Mouse (Mus musculus) forebrain, embryonic 10.5 days (tissue): ENCODE data around the gene Arhgap10. TPM values are rescaled to one million over a fixed set of nuclear protein-coding genes. Genes with fewer than 3 reads are reported as not detected.

Experiments used
- DNase-seq: peaks from one replicate; pipeline ENCODE4 v3.0.0-alpha.2; 2017; ENCODE audit warnings: low spot score; ENCODE audit errors: extremely low spot score
- H3K27ac ChIP-seq: fragments of 300-500 bp; sonication (generic); 2 replicates; pipeline ENCODE4 v1.5.1; 2016; ENCODE audit warnings: mild to moderate bottlenecking
- H3K27me3 ChIP-seq: fragments of 300-500 bp; sonication (generic); 2 replicates; pipeline ENCODE4 v1.6.1; 2016; ENCODE audit warnings: mild to moderate bottlenecking; ENCODE audit not compliant: poor library complexity, severe bottlenecking
- H3K36me3 ChIP-seq: fragments of 300-500 bp; sonication (generic); replicated peaks from 2 replicates; pipeline ENCODE4 v1.6.1; 2016; ENCODE audit warnings: mild to moderate bottlenecking, moderate library complexity
- H3K4me1 ChIP-seq: fragments of 300-500 bp; sonication (generic); 2 replicates; pipeline ENCODE4 v1.6.1; 2016
- H3K4me3 ChIP-seq: fragments of 300-500 bp; sonication (generic); 2 replicates; pipeline ENCODE4 v1.5.1; 2016; ENCODE audit warnings: mild to moderate bottlenecking, moderate library complexity
- H3K9me3 ChIP-seq: fragments of 300-500 bp; sonication (generic); 2 replicates; pipeline ENCODE4 v1.6.1; 2016; ENCODE audit warnings: mild to moderate bottlenecking, moderate library complexity
- WGBS: fragments of 180-500 bp; shearing (Covaris S2); methylation state at CpG from one replicate; pipeline ENCODE4 v1.1.7; 2016; 5-methylcytosine and 5-hydroxymethylcytosine counted together
- polyA plus RNA-seq: library from polyadenylated mRNA; unstranded; fragments of >200 nt; fragmentation: Nextera tagmentation; extraction: Ambion mirVana; gene quantifications from 2 replicates; pipeline ENCODE4 v1.2.1, GENCODE M21; 2016

Arhgap10 gene
- polyA plus RNA-seq, 1 experiment from 2014 or later, result 21.0 TPM

- Histone ChIP-seq H3K9me3 (no peaks in the 10 kb centered on the region), H3K27ac (no peak overlapping the region)
- 80% methylated on average over 7 of the region's 7 CpGs for WGBS
These were observed 289.1 kb downstream of the Arhgap10 start for GRCm38 (mm10) chr8:77228688-77229087.

GRCm38 (mm10) chr8:77227742-77228141, 290.0 kb downstream of the Arhgap10 start:
- peaks cover 8% of the 10 kb centered on the region for H3K4me1 ChIP-seq
- no peak overlapping the region for H3K27ac ChIP-seq
- H3K36me3 ChIP-seq, result no peaks in the 10 kb centered on the region
- H3K27me3 ChIP-seq, result no peaks in the 10 kb centered on the region
- H3K9me3 ChIP-seq, result no peaks in the 10 kb centered on the region
- 88% methylated on average over 5 of the region's 5 CpGs for WGBS
- no peak overlapping the region for H3K4me3 ChIP-seq
- DNase-seq, result no peak

More at GRCm38 (mm10) chr8:77228688-77229087, 289.1 kb downstream of the Arhgap10 start:
- Histone ChIP-seq H3K4me3 (no peak overlapping the region), H3K36me3 (no peaks in the 10 kb centered on the region), H3K4me1 (peaks cover 8% of the 10 kb centered on the region), H3K27me3 (no peaks in the 10 kb centered on the region)
- DNase-seq, result no peak

GRCm38 (mm10) chr8:77223123-77223522, 294.6 kb downstream of the Arhgap10 start:
- 78% methylated on average over 4 of the region's 4 CpGs for WGBS
- H3K4me1 ChIP-seq, result 0 out of 2 replicates have a peak, but pooled peaks cover 2% of the 10 kb centered on the region
- no peak for DNase-seq
- no peaks in the 10 kb centered on the region for H3K27me3 ChIP-seq
- H3K9me3 ChIP-seq, result no peaks in the 10 kb centered on the region
- H3K36me3 ChIP-seq, result no peaks in the 10 kb centered on the region
- H3K27ac ChIP-seq, result no peak overlapping the region
- H3K4me3 ChIP-seq, result no peak overlapping the region

GRCm38 (mm10) chr8:77215191-77215590, 302.6 kb downstream of the Arhgap10 start:
- H3K36me3 ChIP-seq, result no peaks in the 10 kb centered on the region
- no peaks in the 10 kb centered on the region for H3K27me3 ChIP-seq
- no peaks in the 10 kb centered on the region for H3K9me3 ChIP-seq
- DNase-seq, result no peak
- H3K4me3 ChIP-seq, result no peak overlapping the region
- H3K27ac ChIP-seq, result no peak overlapping the region
- WGBS, result 95% methylated on average over 6 of the region's 6 CpGs
- 0 out of 2 replicates have a peak, but pooled peaks cover 4% of the 10 kb centered on the region for H3K4me1 ChIP-seq

GRCm38 (mm10) chr8:77214665-77215064, 303.1 kb downstream of the Arhgap10 start:
- H3K27ac ChIP-seq, result no peak overlapping the region
- no peaks in the 10 kb centered on the region for H3K27me3 ChIP-seq
- no peaks in the 10 kb centered on the region for H3K9me3 ChIP-seq
- DNase-seq, result no peak
- 93% methylated on average over 8 of the region's 8 CpGs for WGBS
- no peaks in the 10 kb centered on the region for H3K36me3 ChIP-seq
- H3K4me3 ChIP-seq, result no peak overlapping the region
- 0 out of 2 replicates have a peak, but pooled peaks cover 4% of the 10 kb centered on the region for H3K4me1 ChIP-seq

GRCm38 (mm10) chr8:77213893-77214464, 303.8 kb downstream of the Arhgap10 start:
- 87% methylated on average over 3 of the region's 3 CpGs for WGBS
- H3K4me1 ChIP-seq, result 0 out of 2 replicates have a peak, but pooled peaks cover 4% of the 10 kb centered on the region
- H3K9me3 ChIP-seq, result no peaks in the 10 kb centered on the region
- no peak overlapping the region for H3K27ac ChIP-seq
- H3K4me3 ChIP-seq, result no peak overlapping the region
- no peaks in the 10 kb centered on the region for H3K27me3 ChIP-seq
- no peak for DNase-seq
- no peaks in the 10 kb centered on the region for H3K36me3 ChIP-seq

GRCm38 (mm10) chr8:77209297-77209696, 308.5 kb downstream of the Arhgap10 start:
- DNase-seq, result no peak
- Histone ChIP-seq H3K27ac (no peak overlapping the region), H3K4me1 (0 out of 2 replicates have a peak, but pooled peaks cover 4% of the 10 kb centered on the region), H3K27me3 (no peaks in the 10 kb centered on the region), H3K9me3 (no peaks in the 10 kb centered on the region), H3K4me3 (no peak overlapping the region), H3K36me3 (no peaks in the 10 kb centered on the region)
- 87% methylated on average over 3 of the region's 3 CpGs for WGBS

Other genes starting within 250 kb of the Arhgap10 start
- 22.6 and 23.0 TPM in 2 replicates for gene Prmt9, start 31.4 kb upstream of the Arhgap10 start, polyA plus RNA-seq
- 44.3 and 47.2 TPM in 2 replicates for gene Tmem184c, start 92.7 kb upstream of the Arhgap10 start, polyA plus RNA-seq
- 19.8 and 21.5 TPM in 2 replicates for gene Ednra, start 206.5 kb upstream of the Arhgap10 start, polyA plus RNA-seq